Mouse (Mus musculus): ENCODE results near the gene Asb7. TPM values are rescaled to one million over a fixed set of nuclear protein-coding genes. Genes with fewer than 3 reads are reported as not detected.

The Asb7 gene
- polyA plus RNA-seq, 1 experiment from 2014 or later = 6.0 TPM

- no peaks in the 10 kb centered on the region for H3K9me3 ChIP-seq (ENCODE audit: control insufficient read depth)
- no peak for ATAC-seq
- WGBS = 91% methylated on average over 6 of the region's 6 CpGs
- TF ChIP-seq CTCF (IDR thresholded peaks at IDR 0.05; ENCODE audit: low read depth) = peak; percentile 21; the same call in 1 of the 2 replicates
- no peak overlapping the region for H3K9ac ChIP-seq (ENCODE audit: low read depth, low read length)
- H3K4me3 ChIP-seq (ENCODE audit: low read depth, low read length) = no peak overlapping the region
- H3K27me3 ChIP-seq (replicated peaks; ENCODE audit: control insufficient read depth, insufficient read depth, low read length) = no peaks in the 10 kb centered on the region
- no peaks in the 10 kb centered on the region for H3K4me1 ChIP-seq (replicated peaks; ENCODE audit: control insufficient read depth, insufficient read depth, low read length)
- no peak overlapping the region for H3K27ac ChIP-seq (ENCODE audit: low read depth, low read length)
- H3K36me3 ChIP-seq (ENCODE audit: control insufficient read depth, insufficient read depth) = no peaks in the 10 kb centered on the region
- no peak overlapping the region for H3K4me2 ChIP-seq (replicated peaks; ENCODE audit: low read depth)
Measured at GRCm38 (mm10) chr7:66728072-66728471, 38.7 kb upstream of the Asb7 start.

GRCm38 (mm10) chr7:66724954-66725353 lies 35.6 kb upstream of the Asb7 start:
- no peak for ATAC-seq
- WGBS = 80% methylated on average over 6 of the region's 6 CpGs

GRCm38 (mm10) chr7:66724514-66724913 lies 35.1 kb upstream of the Asb7 start:
- H3K9ac ChIP-seq (ENCODE audit: low read depth, low read length) = no peak overlapping the region
- ATAC-seq = no peak
- no peak for TF ChIP-seq CTCF (IDR thresholded peaks at IDR 0.05; ENCODE audit: low read depth)

More at GRCm38 (mm10) chr7:66724954-66725353, 35.6 kb upstream of the Asb7 start:
- no peaks in the 10 kb centered on the region for H3K9me3 ChIP-seq (ENCODE audit: control insufficient read depth)
- no peaks in the 10 kb centered on the region for H3K4me1 ChIP-seq (replicated peaks; ENCODE audit: control insufficient read depth, insufficient read depth, low read length)
- no peaks in the 10 kb centered on the region for H3K36me3 ChIP-seq (ENCODE audit: control insufficient read depth, insufficient read depth)
- H3K9ac ChIP-seq (ENCODE audit: low read depth, low read length) = no peak overlapping the region
- H3K4me2 ChIP-seq (replicated peaks; ENCODE audit: low read depth) = no peak overlapping the region
- TF ChIP-seq CTCF (IDR thresholded peaks at IDR 0.05; ENCODE audit: low read depth) = no peak
- no peak overlapping the region for H3K27ac ChIP-seq (ENCODE audit: low read depth, low read length)
- H3K4me3 ChIP-seq (ENCODE audit: low read depth, low read length) = no peak overlapping the region
- no peaks in the 10 kb centered on the region for H3K27me3 ChIP-seq (replicated peaks; ENCODE audit: control insufficient read depth, insufficient read depth, low read length)

GRCm38 (mm10) chr7:66711166-66711565 lies 21.8 kb upstream of the Asb7 start:
- no peaks in the 10 kb centered on the region for H3K27me3 ChIP-seq (replicated peaks; ENCODE audit: control insufficient read depth, insufficient read depth, low read length)
- 22% methylated on average over 2 of the region's 2 CpGs for WGBS
- H3K27ac ChIP-seq (ENCODE audit: low read depth, low read length) = no peak overlapping the region
- no peak overlapping the region for H3K4me2 ChIP-seq (replicated peaks; ENCODE audit: low read depth)
- peak; percentile 66 for TF ChIP-seq CTCF (IDR thresholded peaks at IDR 0.05; ENCODE audit: low read depth)
- H3K4me3 ChIP-seq (ENCODE audit: low read depth, low read length) = no peak overlapping the region
- H3K9ac ChIP-seq (ENCODE audit: low read depth, low read length) = no peak overlapping the region
- H3K36me3 ChIP-seq (ENCODE audit: control insufficient read depth, insufficient read depth) = peaks cover 39% of the 10 kb centered on the region
- H3K9me3 ChIP-seq (ENCODE audit: control insufficient read depth) = no peaks in the 10 kb centered on the region
- ATAC-seq = no peak
- no peaks in the 10 kb centered on the region for H3K4me1 ChIP-seq (replicated peaks; ENCODE audit: control insufficient read depth, insufficient read depth, low read length)

More at GRCm38 (mm10) chr7:66724514-66724913, 35.1 kb upstream of the Asb7 start:
- H3K4me3 ChIP-seq (ENCODE audit: low read depth, low read length) = no peak overlapping the region
- no peak overlapping the region for H3K4me2 ChIP-seq (replicated peaks; ENCODE audit: low read depth)
- no peak overlapping the region for H3K27ac ChIP-seq (ENCODE audit: low read depth, low read length)
- WGBS = 87% methylated on average over 4 of the region's 4 CpGs
- H3K27me3 ChIP-seq (replicated peaks; ENCODE audit: control insufficient read depth, insufficient read depth, low read length) = no peaks in the 10 kb centered on the region
- no peaks in the 10 kb centered on the region for H3K9me3 ChIP-seq (ENCODE audit: control insufficient read depth)
- no peaks in the 10 kb centered on the region for H3K36me3 ChIP-seq (ENCODE audit: control insufficient read depth, insufficient read depth)
- no peaks in the 10 kb centered on the region for H3K4me1 ChIP-seq (replicated peaks; ENCODE audit: control insufficient read depth, insufficient read depth, low read length)

GRCm38 (mm10) chr7:66704631-66705030 lies 15.2 kb upstream of the Asb7 start:
- Histone ChIP-seq H3K36me3 (ENCODE audit: control insufficient read depth, insufficient read depth) (peaks cover 9% of the 10 kb centered on the region), H3K27me3 (replicated peaks; ENCODE audit: control insufficient read depth, insufficient read depth, low read length) (no peaks in the 10 kb centered on the region), H3K4me1 (replicated peaks; ENCODE audit: control insufficient read depth, insufficient read depth, low read length) (no peaks in the 10 kb centered on the region), H3K9me3 (ENCODE audit: control insufficient read depth) (no peaks in the 10 kb centered on the region), H3K27ac (ENCODE audit: low read depth, low read length) (no peak overlapping the region), H3K9ac (ENCODE audit: low read depth, low read length) (no peak overlapping the region), H3K4me2 (replicated peaks; ENCODE audit: low read depth) (no peak overlapping the region), H3K4me3 (ENCODE audit: low read depth, low read length) (no peak overlapping the region)
- 90% methylated on average over 3 of the region's 3 CpGs for WGBS
- ATAC-seq = no peak
- no peak for TF ChIP-seq CTCF (IDR thresholded peaks at IDR 0.05; ENCODE audit: low read depth)

GRCm38 (mm10) chr7:66702721-66703120 lies 13.3 kb upstream of the Asb7 start:
- TF ChIP-seq CTCF (IDR thresholded peaks at IDR 0.05; ENCODE audit: low read depth) = no peak
- Histone ChIP-seq H3K4me1 (replicated peaks; ENCODE audit: control insufficient read depth, insufficient read depth, low read length) (no peaks in the 10 kb centered on the region), H3K27ac (ENCODE audit: low read depth, low read length) (no peak overlapping the region), H3K4me3 (ENCODE audit: low read depth, low read length) (no peak overlapping the region), H3K36me3 (ENCODE audit: control insufficient read depth, insufficient read depth) (no peaks in the 10 kb centered on the region; the same call in 1 of the 2 replicates), H3K27me3 (replicated peaks; ENCODE audit: control insufficient read depth, insufficient read depth, low read length) (no peaks in the 10 kb centered on the region), H3K9me3 (ENCODE audit: control insufficient read depth) (no peaks in the 10 kb centered on the region), H3K9ac (ENCODE audit: low read depth, low read length) (no peak overlapping the region), H3K4me2 (replicated peaks; ENCODE audit: low read depth) (no peak overlapping the region)
- no peak for ATAC-seq
- WGBS = 90% methylated on average over 7 of the region's 7 CpGs

- TF ChIP-seq CTCF (IDR thresholded peaks at IDR 0.05; ENCODE audit: low read depth) = no peak
- Histone ChIP-seq H3K36me3 (ENCODE audit: control insufficient read depth, insufficient read depth) (no peaks in the 10 kb centered on the region), H3K27ac (ENCODE audit: low read depth, low read length) (no peak overlapping the region), H3K9ac (ENCODE audit: low read depth, low read length) (no peak overlapping the region), H3K4me1 (replicated peaks; ENCODE audit: control insufficient read depth, insufficient read depth, low read length) (no peaks in the 10 kb centered on the region), H3K9me3 (ENCODE audit: control insufficient read depth) (no peaks in the 10 kb centered on the region), H3K4me2 (replicated peaks; ENCODE audit: low read depth) (no peak overlapping the region), H3K4me3 (ENCODE audit: low read depth, low read length) (no peak overlapping the region), H3K27me3 (replicated peaks; ENCODE audit: control insufficient read depth, insufficient read depth, low read length) (no peaks in the 10 kb centered on the region)
- no peak for ATAC-seq
- whole genome bisulfite sequencing = 36% methylated on average over 7 of the region's 7 CpGs
Measured at GRCm38 (mm10) chr7:66694467-66694866, 5.1 kb upstream of the Asb7 start.

Data from intestine, postnatal 0 days (tissue).